ENCODE assay signal across 25 mouse cellular contexts in genomic region chr2:128611178-128611577, GRCm38 (mm10). TPM values are rescaled to one million over a fixed set of nuclear protein-coding genes. Genes with fewer than 3 reads are reported as not detected.
DNase-seq lines count a peak whose midpoint lies in the region; ATAC-seq and TF ChIP-seq lines count a peak whose summit lies in the region.
"Had no signal": no experiment of that assay in that cellular context is flagged by ENCODE, and none has a peak within 500 bp of the region (broad histone marks: within the 10 kb centered on the region; RNA-seq: fewer than 3 reads in every experiment).

No protein-coding gene starts in this region.

- no peak for TF ChIP-seq CTCF in lung, postnatal 0 days (IDR thresholded peaks at IDR 0.05)
- no peak for TF ChIP-seq CTCF in lung, adult 2 months (IDR thresholded peaks at IDR 0.05; ENCODE audit: insufficient read depth, low read length)
- TF ChIP-seq CTCF in liver, postnatal 0 days (IDR thresholded peaks at IDR 0.05; ENCODE audit: low read depth), result no peak

- no peak overlapping the region for H3K27ac ChIP-seq in heart, embryonic 11.5 days (ENCODE audit: low read depth, low read length)
- no peak overlapping the region for H3K27ac ChIP-seq in lung, postnatal 0 days (ENCODE audit: low read length)
- no peak overlapping the region for H3K27ac ChIP-seq in limb, embryonic 10.5 days
- peak overlapping the region; percentile 66 for H3K27ac ChIP-seq in liver, postnatal 0 days (ENCODE audit: low read depth)
- H3K27ac ChIP-seq in kidney, embryonic 15.5 days, result no peak overlapping the region
- H3K27ac ChIP-seq: embryonic facial prominence, embryonic 15.5 days; forebrain, embryonic 10.5 days; gastrocnemius, adult 2 months had no signal

- no peak for TF ChIP-seq EP300 in lung, postnatal 0 days (IDR thresholded peaks at IDR 0.05)
- TF ChIP-seq EP300 in liver, postnatal 0 days (IDR thresholded peaks at IDR 0.05; ENCODE audit: low read depth), result no peak

- WGBS in heart, embryonic 11.5 days (ENCODE audit: insufficient replicate concordance), result 89% methylated on average over 8 of the region's 8 CpGs
- 68% methylated on average over 8 of the region's 8 CpGs for WGBS in lung, postnatal 0 days
- 80% methylated on average over 8 of the region's 8 CpGs for WGBS in lung, adult 2 months
- WGBS in limb, embryonic 10.5 days, result 93% methylated on average over 8 of the region's 8 CpGs
- WGBS in liver, postnatal 0 days (ENCODE audit: insufficient replicate concordance), result 85% methylated on average over 8 of the region's 8 CpGs
- 94% methylated on average over 8 of the region's 8 CpGs for WGBS in kidney, embryonic 15.5 days

- H3K9ac ChIP-seq in heart, embryonic 11.5 days (ENCODE audit: low read depth, low read length), result no peak overlapping the region
- no peak overlapping the region for H3K9ac ChIP-seq in lung, postnatal 0 days (replicated peaks; ENCODE audit: low read depth)
- H3K9ac ChIP-seq in liver, postnatal 0 days (replicated peaks), result no peak overlapping the region
- no peak overlapping the region for H3K9ac ChIP-seq in kidney, embryonic 15.5 days
- H3K9ac ChIP-seq: embryonic facial prominence, embryonic 15.5 days had no signal

- TF ChIP-seq POLR2A in lung, adult 2 months (IDR thresholded peaks at IDR 0.05; ENCODE audit: borderline replicate concordance, extremely low read depth, low read depth, low read length), result no peak

- no peaks in the 10 kb centered on the region for H3K27me3 ChIP-seq in heart, embryonic 11.5 days (ENCODE audit: control insufficient read depth, insufficient read depth, low read length)
- H3K27me3 ChIP-seq in lung, postnatal 0 days (replicated peaks; ENCODE audit: insufficient read depth, low read length), result no peaks in the 10 kb centered on the region
- no peaks in the 10 kb centered on the region for H3K27me3 ChIP-seq in limb, embryonic 10.5 days (ENCODE audit: low read depth, poor library complexity, severe bottlenecking)
- H3K27me3 ChIP-seq in liver, postnatal 0 days (ENCODE audit: insufficient read depth, low read length), result no peaks in the 10 kb centered on the region
- H3K27me3 ChIP-seq in kidney, embryonic 15.5 days, result no peaks in the 10 kb centered on the region
- H3K27me3 ChIP-seq: embryonic facial prominence, embryonic 15.5 days had no signal

- H3K4me3 ChIP-seq in heart, embryonic 11.5 days (ENCODE audit: low read depth, low read length), result no peak overlapping the region
- H3K4me3 ChIP-seq in lung, postnatal 0 days (ENCODE audit: low read depth, low read length), result no peak overlapping the region
- no peak overlapping the region for H3K4me3 ChIP-seq in lung, adult 2 months (replicated peaks; ENCODE audit: extremely low read depth, low read depth, low read length)
- H3K4me3 ChIP-seq in limb, embryonic 10.5 days, result no peak overlapping the region
- H3K4me3 ChIP-seq in liver, postnatal 0 days (ENCODE audit: low read depth, low read length), result no peak overlapping the region
- no peak overlapping the region for H3K4me3 ChIP-seq in kidney, embryonic 15.5 days (replicated peaks)
- H3K4me3 ChIP-seq: embryonic facial prominence, embryonic 15.5 days; erythroblast, embryonic 14.5 days; forebrain, embryonic 10.5 days; gastrocnemius, adult 2 months had no signal

- ATAC-seq in heart, embryonic 11.5 days (replicated peaks; ENCODE audit: insufficient number of reproducible peaks, low FRiP score, low TSS enrichment), result no peak
- peak; percentile 60 for ATAC-seq in lung, postnatal 0 days
- no peak for ATAC-seq in liver, postnatal 0 days
- no peak for ATAC-seq in kidney, embryonic 15.5 days (replicated peaks; ENCODE audit: low FRiP score)
- ATAC-seq: CD4-positive, CD25-positive, alpha-beta regulatory T cell, adult 4 months; forebrain, embryonic 14.5 days had no signal

- no peaks in the 10 kb centered on the region for H3K4me1 ChIP-seq in heart, embryonic 11.5 days (ENCODE audit: control insufficient read depth, insufficient read depth, low read length)
- H3K4me1 ChIP-seq in lung, postnatal 0 days (ENCODE audit: insufficient read depth, low read depth, low read length), result no peaks in the 10 kb centered on the region
- 0 out of 2 replicates have a peak, but pooled peaks cover 3% of the 10 kb centered on the region for H3K4me1 ChIP-seq in lung, adult 2 months (ENCODE audit: control insufficient read depth, insufficient read depth, low read length)
- no peaks in the 10 kb centered on the region for H3K4me1 ChIP-seq in limb, embryonic 10.5 days
- peaks cover 15% of the 10 kb centered on the region for H3K4me1 ChIP-seq in liver, postnatal 0 days (ENCODE audit: insufficient read depth)
- no peaks in the 10 kb centered on the region for H3K4me1 ChIP-seq in kidney, embryonic 15.5 days
- H3K4me1 ChIP-seq: embryonic facial prominence, embryonic 15.5 days; forebrain, embryonic 10.5 days had no signal

- H3K9me3 ChIP-seq in heart, embryonic 11.5 days (replicated peaks; ENCODE audit: control insufficient read depth, low read length), result no peaks in the 10 kb centered on the region
- H3K9me3 ChIP-seq in lung, postnatal 0 days (ENCODE audit: low read length), result no peaks in the 10 kb centered on the region; the same call in 1 of the 2 replicates
- H3K9me3 ChIP-seq in limb, embryonic 10.5 days (replicated peaks), result no peaks in the 10 kb centered on the region
- no peaks in the 10 kb centered on the region for H3K9me3 ChIP-seq in liver, postnatal 0 days (ENCODE audit: low read length)
- no peaks in the 10 kb centered on the region for H3K9me3 ChIP-seq in kidney, embryonic 15.5 days (replicated peaks)
- H3K9me3 ChIP-seq: embryonic facial prominence, embryonic 15.5 days; forebrain, embryonic 10.5 days had no signal

- peaks cover 30% of the 10 kb centered on the region for H3K36me3 ChIP-seq in heart, embryonic 11.5 days (ENCODE audit: control insufficient read depth, insufficient read depth, low read length)
- peaks cover 29% of the 10 kb centered on the region for H3K36me3 ChIP-seq in lung, postnatal 0 days (ENCODE audit: insufficient read depth, low read length)
- H3K36me3 ChIP-seq in limb, embryonic 10.5 days, result peaks cover 71% of the 10 kb centered on the region
- peaks cover 42% of the 10 kb centered on the region for H3K36me3 ChIP-seq in liver, postnatal 0 days (replicated peaks; ENCODE audit: insufficient read depth, low read length)
- peaks cover 58% of the 10 kb centered on the region for H3K36me3 ChIP-seq in kidney, embryonic 15.5 days

- DNase-seq in heart, adult 11 months, result peak; percentile 83
- peak; percentile 64 for DNase-seq in lung, postnatal 0 days (ENCODE audit: low spot score)
- DNase-seq in lung, adult 2 months, result no peak
- DNase-seq in limb, embryonic 10.5 days (ENCODE audit: low spot score), result peak; percentile 23
- DNase-seq in liver, postnatal 0 days, result no peak
- DNase-seq: adrenal gland, adult 8-10 months; adrenal gland, postnatal 36 days; B cell, adult 2 months; cerebellum, adult 2 months; cerebellum, postnatal 10 days; embryo, embryonic 11 days; gastrocnemius, adult 2 months; gastrocnemius, postnatal 25 days; heart, postnatal 10 days; heart, postnatal 4 days had no signal

- H3K4me2 ChIP-seq in heart, embryonic 11.5 days, result no peak overlapping the region
- no peak overlapping the region for H3K4me2 ChIP-seq in lung, postnatal 0 days (replicated peaks; ENCODE audit: low read depth, low read length)
- H3K4me2 ChIP-seq in liver, postnatal 0 days (ENCODE audit: low read depth, low read length), result no peak overlapping the region
- H3K4me2 ChIP-seq in kidney, embryonic 15.5 days, result no peak overlapping the region
- H3K4me2 ChIP-seq: embryonic facial prominence, embryonic 15.5 days had no signal

RNA-seq across cellular contexts. Expression of gene Spdye4c, which starts 20.2 kb away (rescaled TPM):
- not detected in 2 replicates for polyA plus RNA-seq in heart, embryonic 11.5 days (2014; fragmentation: Nextera tagmentation; extraction: Ambion mirVana)
- not detected in 2 replicates for polyA plus RNA-seq in lung, postnatal 0 days (2015; fragmentation: Nextera tagmentation; extraction: Ambion mirVana)
- not detected in 2 replicates for polyA plus RNA-seq in lung, adult 2 months (2012; rRNA removed)
- not detected in 2 replicates for polyA plus RNA-seq in limb, embryonic 10.5 days (2016; fragmentation: Nextera tagmentation; extraction: Ambion mirVana)
- not detected in 2 replicates for polyA plus RNA-seq in liver, postnatal 0 days (2015; fragmentation: Nextera tagmentation; extraction: Ambion mirVana)
- polyA plus RNA-seq in kidney, embryonic 15.5 days (2015; fragmentation: Nextera tagmentation; extraction: Ambion mirVana), result not detected in 2 replicates
- polyA plus RNA-seq: CD4-positive, CD25-positive, alpha-beta regulatory T cell, adult 4 months; cerebellum, adult 2 months; embryonic facial prominence, embryonic 11.5 days; embryonic facial prominence, embryonic 15.5 days; erythroblast, embryonic 14.5 days; forebrain, embryonic 10.5 days; forebrain, embryonic 14.5 days; G1E; heart, embryonic 14.5 days had no signal

Comparison
In these comparisons a context has a peak if more than half of its experiments do, and no peak if none do; other contexts are left out.
1. DNase-seq: peak in heart, adult 11 months (single experiment), lung, postnatal 0 days (single experiment) and limb, embryonic 10.5 days (single experiment); none in lung, adult 2 months (single experiment) and liver, postnatal 0 days (single experiment).